Mouse (Mus musculus) small intestine, adult 2 months (tissue): ENCODE measurements around the gene Ranbp3l. TPM values are rescaled to one million over a fixed set of nuclear protein-coding genes. Genes with fewer than 3 reads are reported as not detected.
"Not testable (repeated sequence)": the region's sequence is repeated elsewhere in the genome, so short reads cannot be mapped to it uniquely, and the experiment has no call there.

ENCODE experiments used
- H3K27ac ChIP-seq: fragments of 200-500 bp; 2 replicates; pipeline ENCODE4 v1.5.1; 2012; ENCODE audit warnings: low read depth, low read length, control low read depth, inconsistent platforms; ENCODE audit not compliant: insufficient read depth
- H3K27me3 ChIP-seq: fragments of 200-500 bp; 2 replicates; pipeline ENCODE4 v1.6.1; 2012; ENCODE audit warnings: mild to moderate bottlenecking, moderate library complexity, low read length, inconsistent platforms; ENCODE audit not compliant: control insufficient read depth, insufficient read depth
- H3K36me3 ChIP-seq: fragments of 200-500 bp; 2 replicates; pipeline ENCODE4 v1.6.1; 2012; ENCODE audit warnings: mild to moderate bottlenecking, low read length, control low read depth, inconsistent platforms; ENCODE audit not compliant: control insufficient read depth, insufficient read depth
- H3K4me1 ChIP-seq: fragments of 200-500 bp; 2 replicates; pipeline ENCODE4 v1.6.1; 2012; ENCODE audit warnings: low read length, inconsistent platforms, mixed read lengths; ENCODE audit not compliant: control insufficient read depth, insufficient read depth, insufficient read length
- H3K4me3 ChIP-seq: fragments of 200-500 bp; 2 replicates; pipeline ENCODE4 v1.5.1; 2012; ENCODE audit warnings: low read depth, mild to moderate bottlenecking, control low read depth, inconsistent platforms, low read length, moderate library complexity
- CTCF ChIP-seq: fragments of 200-500 bp; IDR thresholded peaks from 2 replicates; pipeline ENCODE4 v1.5.1; 2012; ENCODE audit warnings: low read depth, mild to moderate bottlenecking, control low read depth, inconsistent platforms, low read length, moderate library complexity, mixed read lengths; ENCODE audit not compliant: insufficient replicate concordance, insufficient read length; ENCODE audit errors: extremely low read depth
- POLR2A ChIP-seq: fragments of 200-500 bp; IDR thresholded peaks from 2 replicates; pipeline ENCODE4 v1.6.1; 2012; ENCODE audit warnings: low read depth, mild to moderate bottlenecking, control low read depth, inconsistent platforms, low read length, moderate library complexity
- WGBS: fragments of 180-500 bp; shearing (Covaris S2); methylation state at CpG from one replicate; pipeline ENCODE4 v1.1.7; 2018; 5-methylcytosine and 5-hydroxymethylcytosine counted together
- polyA plus RNA-seq: library from polyadenylated mRNA; depleted of rRNA; stranded (reverse); fragments of >200 nt; gene quantifications from 2 replicates; pipeline ENCODE4 v1.2.3, GENCODE M21; 2012

Ranbp3l gene
- polyA plus RNA-seq, 1 experiment: not detected

- 70% methylated on average over 2 of the region's 2 CpGs for WGBS
- no peak overlapping the region for H3K4me3 ChIP-seq
- no peaks in the 10 kb centered on the region for H3K4me1 ChIP-seq
- no peaks in the 10 kb centered on the region for H3K27me3 ChIP-seq
- TF ChIP-seq CTCF (no peak), POLR2A (no peak)
- no peaks in the 10 kb centered on the region for H3K36me3 ChIP-seq
- H3K27ac ChIP-seq: no peak overlapping the region
These were observed 46.8 kb downstream of the Ranbp3l start for GRCm38 (mm10) chr15:9014541-9014940.

- H3K4me1 ChIP-seq, H3K27me3 ChIP-seq, H3K27ac ChIP-seq, H3K36me3 ChIP-seq, H3K4me3 ChIP-seq: not testable (repeated sequence)
- 86% methylated on average over 6 of the region's 6 CpGs for WGBS
These were observed 47.7 kb downstream of the Ranbp3l start for GRCm38 (mm10) chr15:9015496-9015895.

- Histone ChIP-seq H3K4me1 (no peaks in the 10 kb centered on the region), H3K36me3 (no peaks in the 10 kb centered on the region), H3K27me3 (no peaks in the 10 kb centered on the region), H3K27ac (no peak overlapping the region), H3K4me3 (no peak overlapping the region)
- no peak for TF ChIP-seq POLR2A
- TF ChIP-seq CTCF: no peak
These were observed 88.0 kb downstream of the Ranbp3l start for GRCm38 (mm10) chr15:9055704-9056103.

- Histone ChIP-seq H3K27me3 (no peaks in the 10 kb centered on the region), H3K4me1 (no peaks in the 10 kb centered on the region), H3K27ac (no peak overlapping the region), H3K36me3 (no peaks in the 10 kb centered on the region), H3K4me3 (no peak overlapping the region)
- 85% methylated on average over 2 of the region's 2 CpGs for WGBS
- TF ChIP-seq POLR2A: no peak
These were observed 92.1 kb downstream of the Ranbp3l start for GRCm38 (mm10) chr15:9059856-9060255.

- 89% methylated on average over 7 of the region's 7 CpGs for WGBS
- Histone ChIP-seq H3K27ac (no peak overlapping the region), H3K4me1 (no peaks in the 10 kb centered on the region), H3K27me3 (no peaks in the 10 kb centered on the region), H3K4me3 (no peak overlapping the region), H3K36me3 (no peaks in the 10 kb centered on the region)
- TF ChIP-seq CTCF (no peak), POLR2A (no peak)
These were observed 93.6 kb downstream of the Ranbp3l start for GRCm38 (mm10) chr15:9061150-9061882.

GRCm38 (mm10) chr15:9068881-9069280 is 101.1 kb downstream of the Ranbp3l start:
- no peak overlapping the region for H3K27ac ChIP-seq

DNA sequence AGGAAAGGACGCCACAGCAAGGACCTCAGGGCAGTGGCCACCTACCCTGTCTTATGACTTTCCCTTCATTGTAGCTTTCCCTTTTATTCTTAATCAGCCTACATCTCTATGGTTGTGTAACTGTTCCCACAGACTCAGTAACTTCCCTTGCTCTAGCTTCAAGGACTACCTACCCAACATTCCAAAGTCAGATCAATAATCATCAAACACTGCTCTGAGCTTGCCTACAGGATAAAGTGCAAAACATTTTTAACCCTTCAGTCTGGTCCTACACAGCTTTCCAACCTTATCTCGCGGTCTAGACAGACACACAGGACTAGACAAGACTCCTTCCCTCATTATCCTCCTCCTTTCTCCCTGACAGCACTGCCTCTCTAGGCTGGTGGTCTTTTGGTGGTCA is 102.6 kb downstream of the Ranbp3l start:
- 0% methylated on average over 3 of the region's 3 CpGs for WGBS
- Histone ChIP-seq H3K27me3 (no peaks in the 10 kb centered on the region), H3K36me3 (no peaks in the 10 kb centered on the region), H3K27ac (peak overlapping the region; percentile 58), H3K4me3 (peak overlapping the region; percentile 84), H3K4me1 (peaks cover 11% of the 10 kb centered on the region)
- TF ChIP-seq POLR2A: no peak
- no peak for TF ChIP-seq CTCF

More at GRCm38 (mm10) chr15:9068881-9069280, 101.1 kb downstream of the Ranbp3l start:
- TF ChIP-seq CTCF (no peak), POLR2A (no peak)
- H3K4me3 ChIP-seq: no peak overlapping the region
- H3K27me3 ChIP-seq: no peaks in the 10 kb centered on the region
- H3K4me1 ChIP-seq: peaks cover 7% of the 10 kb centered on the region
- WGBS: 25% methylated on average over 4 of the region's 4 CpGs
- H3K36me3 ChIP-seq: no peaks in the 10 kb centered on the region

- 1% methylated on average over 53 of the region's 54 CpGs for WGBS
- TF ChIP-seq POLR2A (0 out of 2 replicates have a peak, but pooled peaks have one; percentile 14), CTCF (no peak)
- peaks cover 13% of the 10 kb centered on the region for H3K4me1 ChIP-seq
- peak within 1 kb of the TSS; percentile 58 for H3K27ac ChIP-seq
- H3K27me3 ChIP-seq: no peaks in the 10 kb centered on the region
- H3K4me3 ChIP-seq: peak within 1 kb of the TSS; percentile 84
- no peaks in the 10 kb centered on the region for H3K36me3 ChIP-seq
These were observed 103.3 kb downstream of the Ranbp3l start, which contains the start of gene Nadk2 for GRCm38 (mm10) chr15:9070912-9071555. Nadk2 (plus strand) TSS chr15:9071260.
